Mouse (Mus musculus) cerebral cortex, adult 2 months (tissue): Measurements from ENCODE around the gene Rab33b.

ENCODE experiments used
- WGBS: fragments of 180-500 bp; shearing (Covaris S2); methylation state at CpG from one replicate; pipeline ENCODE4 v1.1.7; 2018; 5-methylcytosine and 5-hydroxymethylcytosine counted together

Rab33b gene

DNA sequence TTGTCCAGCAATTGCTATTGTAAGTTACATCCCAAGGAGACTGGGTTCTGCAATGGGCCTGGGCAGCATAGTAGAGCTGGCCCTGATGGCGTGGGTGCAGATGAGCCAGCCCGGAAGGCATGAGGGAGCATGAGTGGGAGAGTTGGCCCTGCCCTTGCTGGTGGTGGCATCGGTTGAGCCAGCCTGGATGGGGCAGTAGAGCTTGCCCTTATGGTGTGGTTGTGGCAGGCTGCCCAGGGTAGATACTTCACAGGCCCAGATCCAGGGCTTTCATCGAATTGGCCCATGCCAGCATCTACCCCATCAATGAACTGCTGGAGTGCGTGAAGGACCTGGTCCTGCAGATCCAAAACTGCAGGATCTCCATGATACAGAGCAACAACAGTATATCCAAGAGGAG is 28.3 kb downstream of the Rab33b start:
- WGBS: 80% methylated on average over 5 of the region's 5 CpGs

GRCm38 (mm10) chr3:51517467-51517866 is 33.7 kb downstream of the Rab33b start:
- 75% methylated on average over 4 of the region's 4 CpGs for WGBS

DNA sequence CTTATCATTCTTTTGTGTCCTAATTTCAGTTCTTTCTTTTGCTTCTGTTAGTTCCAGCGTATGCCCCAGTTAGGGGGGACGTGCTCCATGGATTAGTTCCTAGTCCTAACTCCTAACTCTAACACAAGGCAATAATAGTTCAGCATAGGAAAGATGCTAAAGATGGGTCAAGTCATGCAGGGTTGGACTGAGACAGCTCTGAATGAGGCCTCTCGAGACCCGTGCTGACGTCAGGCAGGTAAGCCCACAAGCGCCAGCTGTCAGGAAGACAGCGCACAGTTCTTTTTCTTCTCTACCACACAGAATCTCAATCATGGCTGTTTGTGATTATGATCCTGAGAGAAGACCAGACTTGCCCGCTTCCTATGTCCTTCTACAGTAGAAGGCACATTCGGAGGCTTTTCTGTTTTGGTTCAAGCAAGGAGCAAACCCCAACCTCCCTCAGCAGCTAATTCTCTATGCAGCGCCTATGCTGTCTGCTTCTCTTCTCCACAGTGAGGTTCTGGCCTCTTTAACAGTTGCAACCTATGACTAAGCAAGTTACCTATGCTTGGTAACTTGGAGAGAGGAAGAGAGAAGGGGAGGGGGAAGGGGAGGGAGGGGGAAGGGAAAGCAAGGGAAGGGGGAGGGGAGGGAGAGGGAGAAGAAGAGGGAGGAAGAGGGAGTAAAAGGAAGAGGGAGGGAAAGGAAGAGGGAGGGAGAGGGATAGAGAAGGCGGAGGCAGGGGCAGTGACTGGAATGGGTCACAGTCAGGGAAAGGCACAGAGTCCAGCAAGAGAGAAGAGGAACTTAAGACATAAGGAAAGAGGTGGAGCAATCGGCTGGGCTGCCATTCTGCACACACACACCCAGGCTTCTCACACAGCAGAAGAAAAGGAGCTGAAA is 34.4 kb downstream of the Rab33b start:
- WGBS: 85% methylated on average over 12 of the region's 12 CpGs

GRCm38 (mm10) chr3:51518763-51519121 is 35.0 kb downstream of the Rab33b start:
- 71% methylated on average over 8 of the region's 8 CpGs for WGBS

DNA sequence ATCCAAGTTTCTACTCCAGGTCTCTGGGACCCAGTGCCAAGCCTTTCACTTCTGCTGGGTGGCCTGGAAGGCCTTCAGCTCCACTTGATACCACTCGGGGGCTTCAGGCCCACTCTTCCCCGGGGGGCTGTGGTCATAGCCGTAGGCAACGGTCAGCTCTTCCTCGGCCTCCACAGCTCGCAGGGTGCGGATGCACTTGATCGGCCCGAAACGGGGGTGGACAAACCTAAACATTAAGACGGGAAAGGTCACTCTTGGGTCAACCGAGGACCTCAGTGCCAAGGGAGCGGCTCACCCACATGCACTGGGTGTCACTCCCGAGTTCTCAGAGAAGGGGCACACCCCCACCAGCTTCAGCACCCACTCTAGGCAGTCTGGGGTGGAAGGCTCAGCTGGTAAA is 37.5 kb downstream of the Rab33b start:
- 91% methylated on average over 14 of the region's 14 CpGs for WGBS

- 86% methylated on average over 16 of the region's 16 CpGs for WGBS
These were observed 41.6 kb downstream of the Rab33b start for GRCm38 (mm10) chr3:51525186-51525785.

- WGBS: 66% methylated on average over 13 of the region's 13 CpGs
These were observed 43.2 kb downstream of the Rab33b start for GRCm38 (mm10) chr3:51526891-51527290.

- 62% methylated on average over 13 of the region's 13 CpGs for WGBS
These were observed 48.0 kb downstream of the Rab33b start for GRCm38 (mm10) chr3:51531473-51532281.

DNA sequence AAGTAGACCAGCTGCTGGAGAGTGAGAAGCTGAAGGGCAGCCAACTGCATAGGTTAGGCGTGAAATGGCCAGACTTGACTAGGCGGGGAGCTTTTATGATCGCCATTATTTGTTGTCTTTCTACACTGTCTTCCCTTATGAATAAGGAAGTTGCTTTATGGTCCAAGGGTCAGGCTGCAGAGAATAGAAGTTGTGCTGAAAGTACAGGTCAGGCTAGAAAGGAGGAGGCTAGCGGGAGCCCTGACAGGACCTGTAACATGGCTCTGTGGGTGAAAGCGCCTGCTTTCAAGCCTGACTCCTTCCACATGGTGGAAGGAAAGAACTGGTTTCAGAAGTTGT is 48.5 kb downstream of the Rab33b start:
- 76% methylated on average over 5 of the region's 5 CpGs for WGBS

DNA sequence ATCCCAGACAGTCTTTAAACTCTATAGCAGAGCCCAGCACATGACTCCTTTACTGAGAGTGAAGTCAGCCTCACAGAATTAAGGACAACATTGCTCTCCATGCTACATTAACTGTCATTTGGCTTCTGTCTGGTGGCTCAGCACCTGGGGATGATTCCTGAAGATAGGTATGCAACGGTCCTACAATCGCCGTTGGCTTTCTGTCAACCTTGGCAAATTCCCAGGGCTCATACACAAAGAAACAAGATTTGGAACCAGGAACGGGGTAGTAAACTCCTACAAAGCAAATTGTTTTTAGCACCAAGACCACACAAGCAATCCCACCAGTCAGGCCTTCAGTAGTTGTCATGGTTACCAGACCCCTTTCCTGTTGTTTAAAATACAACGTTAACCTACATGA is 49.9 kb downstream of the Rab33b start:
- WGBS: 67% methylated on average over 5 of the region's 5 CpGs

DNA sequence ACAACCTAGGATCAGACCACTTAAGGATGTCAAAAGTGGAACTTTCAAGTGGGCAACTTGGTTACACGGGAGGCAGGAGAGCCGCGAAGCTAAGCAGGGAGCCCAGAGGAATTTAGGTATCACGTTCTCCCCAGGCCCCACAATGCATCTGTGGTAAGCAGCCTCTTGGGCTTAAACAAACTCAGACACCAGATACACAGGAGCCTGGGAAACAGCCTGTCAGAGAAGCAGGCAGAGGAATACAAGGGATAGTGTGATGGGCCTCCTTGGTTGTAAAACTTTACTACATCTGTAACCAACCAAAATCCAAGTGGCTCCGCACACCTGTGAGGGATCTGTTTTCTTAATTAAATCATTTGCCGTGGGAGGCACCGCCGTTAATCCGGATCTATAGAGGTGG is 50.3 kb downstream of the Rab33b start:
- WGBS: 94% methylated on average over 9 of the region's 9 CpGs

GRCm38 (mm10) chr3:51539567-51540408 is 56.1 kb downstream of the Rab33b start:
- WGBS: 57% methylated on average over 15 of the region's 15 CpGs

GRCm38 (mm10) chr3:51540659-51541058 is 56.9 kb downstream of the Rab33b start:
- 65% methylated on average over 9 of the region's 9 CpGs for WGBS

GRCm38 (mm10) chr3:51544442-51545128 is 60.9 kb downstream of the Rab33b start:
- WGBS: 80% methylated on average over 19 of the region's 19 CpGs
